Mouse (Mus musculus): ENCODE measurements around the gene Ntrk2.

The Ntrk2 gene

GRCm38 (mm10) chr13:58806397-58806892, at the start of gene Ntrk2:
Gene Ntrk2 (plus strand): TSS chr13:58806569.
- DNase-seq (ENCODE audit: low spot score) = peak; percentile 41

DNA sequence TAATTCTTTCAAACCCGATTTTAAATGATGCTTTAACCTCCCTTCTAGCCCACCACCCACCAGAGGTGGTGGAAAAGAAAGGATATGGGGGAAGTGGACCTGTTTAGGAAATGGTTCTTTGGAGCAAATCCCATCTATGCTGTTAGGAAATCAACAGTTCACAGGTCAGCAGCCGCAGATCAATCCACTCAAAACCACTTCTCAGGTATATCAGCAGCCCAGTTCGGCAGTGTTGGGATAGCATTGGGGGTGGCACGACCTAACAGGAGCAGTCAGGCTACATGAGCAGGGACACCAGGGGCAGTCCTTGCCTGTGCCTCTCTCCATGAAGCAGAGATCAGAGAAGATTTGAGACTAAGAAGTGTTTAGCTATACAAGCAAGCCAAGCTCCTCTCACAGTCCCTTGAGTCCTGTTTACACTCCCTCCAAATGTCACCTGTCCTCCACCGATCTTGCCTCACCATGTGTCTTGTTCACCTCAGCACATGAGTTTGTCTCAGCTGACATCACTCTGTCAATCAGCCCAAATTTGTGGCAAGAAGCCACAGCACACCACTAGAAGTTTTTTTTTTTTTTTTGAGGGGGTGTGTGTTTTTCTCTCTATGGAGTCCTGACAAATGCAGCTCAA, 45.3 kb upstream of the Ntrk2 start:
- no peak for DNase-seq (ENCODE audit: low spot score)

- no peak for DNase-seq (ENCODE audit: low spot score)
Measured at GRCm38 (mm10) chr13:58768258-58768657, 38.1 kb upstream of the Ntrk2 start.

- no peak for DNase-seq (ENCODE audit: low spot score)
Measured at GRCm38 (mm10) chr13:58769438-58769837, 36.9 kb upstream of the Ntrk2 start.

GRCm38 (mm10) chr13:58779261-58779660, 27.1 kb upstream of the Ntrk2 start:
- no peak for DNase-seq (ENCODE audit: low spot score)

DNA sequence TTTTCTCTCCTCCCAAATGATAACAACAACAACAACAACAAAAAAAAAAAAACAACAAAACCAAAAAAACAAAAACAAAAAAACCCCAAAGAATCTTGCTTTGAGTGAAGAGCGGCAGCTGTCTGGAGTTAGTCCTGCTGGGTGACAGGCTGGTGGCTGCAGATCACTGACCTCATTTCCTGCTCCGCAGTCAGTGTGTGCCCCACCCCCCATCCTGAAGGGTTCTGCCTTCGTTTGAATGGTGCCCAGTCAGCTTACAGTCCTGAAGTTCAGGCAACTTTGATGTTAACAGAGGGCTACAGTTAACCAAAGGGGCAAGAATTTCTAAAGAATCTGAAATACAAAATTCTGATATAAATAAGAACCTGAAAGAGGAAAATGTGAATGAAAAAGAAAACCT, 19.9 kb upstream of the Ntrk2 start:
- DNase-seq (ENCODE audit: low spot score) = no peak

DNA sequence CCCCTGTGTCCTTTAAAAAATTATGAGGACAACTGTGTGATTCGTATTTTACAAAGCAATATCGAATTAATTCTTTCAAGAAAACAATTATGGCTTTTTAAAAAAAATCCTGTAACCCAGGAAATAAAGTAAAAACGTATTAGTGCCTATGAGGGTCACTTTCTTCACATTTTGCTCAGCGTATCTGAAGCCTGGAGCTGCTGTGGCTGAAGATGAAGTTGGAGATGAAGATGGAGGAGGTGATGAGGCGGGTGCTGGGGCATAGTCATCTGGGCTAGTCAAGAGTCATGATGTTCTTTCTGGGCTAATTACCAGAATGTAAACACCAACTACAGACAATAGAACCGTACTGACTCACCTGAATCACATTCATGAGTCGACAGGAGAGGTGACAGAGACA, 15.6 kb upstream of the Ntrk2 start:
- DNase-seq (ENCODE audit: low spot score) = no peak

GRCm38 (mm10) chr13:58797386-58797785, 9.0 kb upstream of the Ntrk2 start:
- no peak for DNase-seq (ENCODE audit: low spot score)

DNA sequence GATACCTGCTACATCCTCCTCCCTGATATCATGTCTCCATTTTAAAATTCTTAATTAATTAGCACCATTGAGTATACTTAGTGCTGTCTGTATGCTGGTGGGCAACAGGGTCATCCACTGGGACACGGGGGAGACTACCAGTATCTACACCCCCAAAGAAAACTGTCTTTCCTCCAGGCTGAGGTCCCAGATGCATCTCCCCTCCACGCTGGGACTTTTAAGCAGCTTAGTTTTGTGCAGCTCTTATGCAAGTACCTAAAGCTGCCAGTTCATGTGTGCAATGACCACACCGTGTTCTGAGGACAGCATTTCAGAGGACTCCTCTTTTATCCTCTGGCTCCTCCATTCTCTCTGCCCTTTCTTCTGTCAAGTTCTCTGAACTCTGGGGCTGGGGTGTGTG, 5.1 kb upstream of the Ntrk2 start:
- no peak for DNase-seq (ENCODE audit: low spot score)

GRCm38 (mm10) chr13:58803882-58804281, 2.5 kb upstream of the Ntrk2 start:
- no peak for DNase-seq (ENCODE audit: low spot score)

- DNase-seq (ENCODE audit: low spot score) = no peak
Measured at GRCm38 (mm10) chr13:58805833-58806232, 536 bp upstream of the Ntrk2 start.

DNA sequence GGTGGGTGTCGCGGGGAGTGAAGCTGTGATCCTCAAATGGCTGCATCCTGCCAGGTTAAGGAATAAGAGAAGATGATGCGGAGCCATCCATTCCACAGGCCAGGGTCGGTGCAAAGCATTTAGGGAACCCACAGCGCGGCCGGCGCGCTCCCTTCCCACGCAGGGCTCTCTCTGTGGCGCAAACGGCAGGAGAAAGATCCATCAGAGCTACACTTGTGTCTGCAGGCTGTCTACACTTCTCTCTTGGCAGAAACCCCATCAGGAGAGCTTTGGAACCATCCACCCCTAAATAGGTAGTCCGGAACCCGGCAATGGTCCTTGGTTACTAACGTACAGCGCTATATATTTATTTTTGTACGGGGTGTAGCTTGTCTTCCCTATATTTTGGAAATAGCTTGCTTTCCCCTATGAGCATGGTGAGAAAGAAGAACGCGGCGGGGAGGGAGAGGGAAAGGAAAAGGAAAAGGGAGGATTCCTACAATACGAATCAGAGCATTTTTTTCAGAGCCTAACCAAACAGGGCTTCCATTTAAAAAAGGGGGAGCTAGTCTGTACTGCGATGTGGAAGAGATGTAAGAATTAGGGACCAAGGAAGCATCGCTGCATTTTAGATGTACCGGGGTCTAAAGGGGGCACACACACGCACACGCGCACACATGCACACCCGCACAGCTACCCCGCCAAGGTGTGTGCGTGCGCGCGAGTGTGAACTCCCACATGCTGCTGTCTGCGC, 693 bp downstream of the Ntrk2 start:
- DNase-seq (ENCODE audit: low spot score) = no peak

- DNase-seq (ENCODE audit: low spot score) = no peak
Measured at GRCm38 (mm10) chr13:58807629-58808363, 1.4 kb downstream of the Ntrk2 start.

GRCm38 (mm10) chr13:58808381-58808821, 2.0 kb downstream of the Ntrk2 start:
- no peak for DNase-seq (ENCODE audit: low spot score)

- no peak for DNase-seq (ENCODE audit: low spot score)
Measured at GRCm38 (mm10) chr13:58809930-58810329, 3.6 kb downstream of the Ntrk2 start.

GRCm38 (mm10) chr13:58824752-58825151, 18.4 kb downstream of the Ntrk2 start:
- no peak for DNase-seq (ENCODE audit: low spot score)

- no peak for DNase-seq (ENCODE audit: low spot score)
Measured at GRCm38 (mm10) chr13:58826356-58827197, 20.2 kb downstream of the Ntrk2 start.

DNA sequence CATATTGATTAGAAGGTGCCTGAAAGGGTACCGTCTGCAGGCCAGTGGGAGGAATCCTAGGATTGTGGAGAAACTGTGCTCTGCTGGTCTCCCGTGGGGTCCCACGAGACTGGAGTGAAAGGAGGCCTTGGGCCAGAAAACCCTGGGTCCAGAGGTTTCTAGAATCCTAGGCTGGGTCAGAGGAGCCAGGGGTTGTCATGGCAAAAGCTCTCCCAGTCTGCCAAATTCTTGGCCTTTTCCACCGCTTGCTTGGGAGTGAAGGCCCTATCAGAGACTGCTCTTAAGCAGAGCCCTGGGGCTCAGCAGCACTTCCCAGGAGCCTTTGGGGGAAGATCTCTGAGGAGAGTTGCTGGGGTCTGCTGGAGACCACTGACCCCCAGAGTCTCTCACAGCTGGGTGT, 25.6 kb downstream of the Ntrk2 start:
- DNase-seq (ENCODE audit: low spot score) = no peak

DNA sequence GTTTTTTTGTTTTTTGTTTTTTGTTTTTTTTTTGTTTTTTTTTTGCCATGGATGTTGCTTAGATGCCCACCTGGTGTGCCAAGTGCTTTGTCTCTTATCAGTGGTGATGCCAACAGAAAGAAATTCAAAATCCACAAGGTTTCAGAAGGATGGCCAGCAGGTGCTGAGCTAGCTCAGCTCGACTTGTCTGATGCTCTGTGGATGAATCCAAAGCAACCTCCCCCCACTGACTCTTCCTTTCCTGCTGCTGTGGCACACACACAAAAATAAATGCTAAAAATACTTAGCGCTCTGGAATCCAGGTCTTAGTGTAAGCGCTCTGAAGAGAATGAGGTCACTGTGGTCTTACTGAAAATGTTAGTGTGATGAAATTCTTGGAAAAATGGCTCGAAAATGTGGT, 28.4 kb downstream of the Ntrk2 start:
- no peak for DNase-seq (ENCODE audit: low spot score)

- no peak for DNase-seq (ENCODE audit: low spot score)
Measured at GRCm38 (mm10) chr13:58836891-58837290, 30.5 kb downstream of the Ntrk2 start.

- DNase-seq (ENCODE audit: low spot score) = no peak
Measured at GRCm38 (mm10) chr13:58838110-58838509, 31.7 kb downstream of the Ntrk2 start.
